Mouse (Mus musculus) midbrain, embryonic 14.5 days (tissue): Measurements from ENCODE around the gene Tmed5. TPM values are rescaled to one million over a fixed set of nuclear protein-coding genes. Genes with fewer than 3 reads are reported as not detected.
A peak's percentile ranks its signal among the peaks of the same experiment; 100 is the strongest.

Experiments used
- ATAC-seq: fragments of 200-750 bp; cut with Nextera tagmentation; 2 replicates; pipeline ENCODE4 v1.8.0; 2017; ENCODE audit warnings: moderate number of reproducible peaks, moderate library complexity; ENCODE audit not compliant: low FRiP score, low TSS enrichment
- DNase-seq: peaks from one replicate; pipeline ENCODE4 v3.0.0-alpha.2; 2015
- H3K27ac ChIP-seq: fragments of 300-500 bp; sonication (generic); replicated peaks from 2 replicates; pipeline ENCODE4 v1.5.1; 2014; ENCODE audit warnings: mild to moderate bottlenecking, low read depth, low read length, moderate library complexity
- H3K27me3 ChIP-seq: fragments of 300-500 bp; sonication (generic); 2 replicates; pipeline ENCODE4 v1.6.1; 2014; ENCODE audit warnings: low read length, control low read depth, mixed read lengths; ENCODE audit not compliant: control insufficient read depth, insufficient read depth
- H3K36me3 ChIP-seq: fragments of 300-500 bp; sonication (generic); 2 replicates; pipeline ENCODE4 v1.6.1; 2014; ENCODE audit warnings: low read length, control low read depth; ENCODE audit not compliant: control insufficient read depth, insufficient read depth
- H3K4me1 ChIP-seq: fragments of 300-500 bp; sonication (generic); 2 replicates; pipeline ENCODE4 v1.6.1; 2014; ENCODE audit warnings: mild to moderate bottlenecking, antibody characterized with exemption, low read length, control low read depth; ENCODE audit not compliant: control insufficient read depth, insufficient read depth
- H3K4me2 ChIP-seq: fragments of 300-500 bp; sonication (generic); 2 replicates; pipeline ENCODE4 v1.6.1; 2014; ENCODE audit warnings: mild to moderate bottlenecking, low read length, moderate library complexity
- H3K4me3 ChIP-seq: fragments of 300-500 bp; sonication (generic); replicated peaks from 2 replicates; pipeline ENCODE4 v1.5.1; 2014; ENCODE audit warnings: low read depth, low read length
- H3K9ac ChIP-seq: fragments of 300-500 bp; sonication (generic); replicated peaks from 2 replicates; pipeline ENCODE4 v1.6.1; 2014; ENCODE audit warnings: mild to moderate bottlenecking, low read length, moderate library complexity
- H3K9me3 ChIP-seq: fragments of 300-500 bp; sonication (generic); 2 replicates; pipeline ENCODE4 v1.6.1; 2016; ENCODE audit warnings: low read length, control low read depth, mixed read lengths; ENCODE audit not compliant: control insufficient read depth
- WGBS: fragments of 180-500 bp; shearing (Covaris S2); extraction: QIAGEN DNeasy Blood & Tissue Kit; methylation state at CpG from one replicate; pipeline ENCODE4 v1.1.7; 2014; 5-methylcytosine and 5-hydroxymethylcytosine counted together
- polyA plus RNA-seq: library from polyadenylated mRNA; unstranded; fragments of >200 nt; fragmentation: Nextera tagmentation; extraction: Ambion mirVana; gene quantifications from 2 replicates; pipeline ENCODE4 v1.2.1, GENCODE M21; 2014

The Tmed5 gene
- polyA plus RNA-seq, 1 experiment from 2014 or later, result 19.1 TPM

GRCm38 (mm10) chr5:108072301-108072700 lies 60.1 kb downstream of the Tmed5 start:
- DNase-seq (no peak), ATAC-seq (no peak)
- no peak overlapping the region for H3K4me2 ChIP-seq
- H3K36me3 ChIP-seq, result peaks cover 43% of the 10 kb centered on the region
- H3K27me3 ChIP-seq, result no peaks in the 10 kb centered on the region
- peaks cover 9% of the 10 kb centered on the region for H3K4me1 ChIP-seq
- no peak overlapping the region for H3K27ac ChIP-seq
- no peak overlapping the region for H3K9ac ChIP-seq
- H3K9me3 ChIP-seq, result no peaks in the 10 kb centered on the region
- 93% methylated on average over 1 of the region's 1 CpGs for WGBS
- H3K4me3 ChIP-seq, result no peak overlapping the region

- H3K36me3 ChIP-seq, result peaks cover 15% of the 10 kb centered on the region
- peak within 1 kb of the TSS; percentile 99 for H3K4me3 ChIP-seq
- DNase-seq (peak; percentile 99), ATAC-seq (peak; percentile 96)
- H3K9ac ChIP-seq, result peak within 1 kb of the TSS; percentile 95
- under 1% methylated on average over 59 of the region's 59 CpGs for WGBS
- no peaks in the 10 kb centered on the region for H3K27me3 ChIP-seq
- H3K27ac ChIP-seq, result peak within 1 kb of the TSS; percentile 96
- H3K4me1 ChIP-seq, result peaks cover 14% of the 10 kb centered on the region
- no peaks in the 10 kb centered on the region for H3K9me3 ChIP-seq
- H3K4me2 ChIP-seq, result peak within 1 kb of the TSS; percentile 74
Measured at GRCm38 (mm10) chr5:108065465-108066411, 66.7 kb downstream of the Tmed5 start, which contains the start of gene Mtf2. Gene Mtf2 (plus strand): TSS chr5:108065674.

- no peak overlapping the region for H3K4me3 ChIP-seq
- H3K27ac ChIP-seq, result no peak overlapping the region
- H3K4me2 ChIP-seq, result no peak overlapping the region
- no peaks in the 10 kb centered on the region for H3K27me3 ChIP-seq
- H3K9ac ChIP-seq, result no peak overlapping the region
- ATAC-seq (no peak), DNase-seq (no peak)
- no peaks in the 10 kb centered on the region for H3K36me3 ChIP-seq
- 95% methylated on average over 9 of the region's 9 CpGs for WGBS
- H3K4me1 ChIP-seq, result no peaks in the 10 kb centered on the region
- H3K9me3 ChIP-seq, result no peaks in the 10 kb centered on the region
Measured at GRCm38 (mm10) chr5:108060413-108060812, 72.0 kb downstream of the Tmed5 start.

Other genes with a start within 250 kb of the Tmed5 start
- 69.8 and 74.8 TPM in 2 replicates for gene Rpl5, start 232.1 kb downstream of the Tmed5 start, polyA plus RNA-seq
- gene Fam69a, start 145.5 kb downstream of the Tmed5 start, polyA plus RNA-seq, result 48.5 and 53.9 TPM in 2 replicates
- gene Mtf2, start 66.9 kb downstream of the Tmed5 start, polyA plus RNA-seq, result 91.4 and 113 TPM in 2 replicates
- 2.2 and 3.1 TPM in 2 replicates for gene Ccdc18, start 255 bp upstream of the Tmed5 start, polyA plus RNA-seq
- gene Dr1, start 136.3 kb upstream of the Tmed5 start, polyA plus RNA-seq, result 43.2 and 55.0 TPM in 2 replicates
- 2.9 and 3.7 TPM in 2 replicates for gene Pigg, start 180.0 kb upstream of the Tmed5 start, polyA plus RNA-seq
- 2.8 and 3.9 TPM in 2 replicates for gene Gm42517, start 235.3 kb upstream of the Tmed5 start, polyA plus RNA-seq